Mouse (Mus musculus) spleen, adult 2 months (tissue): ENCODE results near the gene Hadhb.

Experiments used
- CTCF ChIP-seq: fragments of 200-500 bp; IDR thresholded peaks from 2 replicates; pipeline ENCODE4 v1.5.1; 2011; ENCODE audit warnings: mild to moderate bottlenecking, inconsistent platforms; ENCODE audit not compliant: insufficient read depth, insufficient read length, insufficient replicate concordance; ENCODE audit errors: extremely low read depth
- POLR2A ChIP-seq: fragments of 200-500 bp; IDR thresholded peaks from 2 replicates; pipeline ENCODE4 v1.6.1; 2011; ENCODE audit warnings: low read depth, low read length, inconsistent platforms

GRCm38 (mm10) chr5:30231891-30232270 is 76.8 kb downstream of the Hadhb start:
- TF ChIP-seq CTCF (no peak), POLR2A (no peak)
